33 mouse cellular contexts compared by ENCODE assay signal in genomic region chr14:54940176-54940530, GRCm38 (mm10). TPM values are rescaled to one million over a fixed set of nuclear protein-coding genes. Genes with fewer than 3 reads are reported as not detected.
DNase-seq lines count a peak whose midpoint lies in the region; ATAC-seq and TF ChIP-seq lines count a peak whose summit lies in the region.
"Had no signal": no experiment of that assay in that cellular context is flagged by ENCODE, and none has a peak within 500 bp of the region (broad histone marks: within the 10 kb centered on the region; RNA-seq: fewer than 3 reads in every experiment).

No protein-coding gene starts in this region.

- H3K36me3 ChIP-seq in heart, embryonic 12.5 days = peaks cover 43% of the 10 kb centered on the region
- H3K36me3 ChIP-seq in heart, postnatal 0 days (replicated peaks; ENCODE audit: control insufficient read depth, insufficient read depth, low read length) = peaks cover 49% of the 10 kb centered on the region
- no peaks in the 10 kb centered on the region for H3K36me3 ChIP-seq in kidney, embryonic 15.5 days
- H3K36me3 ChIP-seq in kidney, embryonic 14.5 days (ENCODE audit: control insufficient read depth, insufficient read depth, low read length) = no peaks in the 10 kb centered on the region
- H3K36me3 ChIP-seq: G1E; hindbrain, embryonic 13.5 days; limb, embryonic 12.5 days; liver, embryonic 15.5 days; midbrain, embryonic 13.5 days; neural tube, embryonic 13.5 days had no signal

- peak overlapping the region; percentile 62 for H3K27ac ChIP-seq in heart, embryonic 12.5 days (ENCODE audit: poor library complexity, severe bottlenecking)
- H3K27ac ChIP-seq in heart, postnatal 0 days (ENCODE audit: low read depth) = peak overlapping the region; percentile 72
- peak overlapping the region; percentile 37; the same call in 1 of the 2 replicates for H3K27ac ChIP-seq in kidney, embryonic 15.5 days
- no peak overlapping the region for H3K27ac ChIP-seq in kidney, embryonic 14.5 days (ENCODE audit: low read depth, low read length)
- H3K27ac ChIP-seq: forebrain, embryonic 13.5 days; hindbrain, embryonic 13.5 days; layer of hippocampus, adult 2 months; left cerebral cortex, adult 2 months; limb, embryonic 12.5 days; liver, embryonic 15.5 days; midbrain, embryonic 13.5 days; neural tube, embryonic 13.5 days; stomach, postnatal 0 days had no signal

- peaks cover 12% of the 10 kb centered on the region for H3K4me1 ChIP-seq in heart, embryonic 12.5 days (replicated peaks)
- no peaks in the 10 kb centered on the region for H3K4me1 ChIP-seq in heart, postnatal 0 days (ENCODE audit: control insufficient read depth, insufficient read depth)
- peaks cover 29% of the 10 kb centered on the region for H3K4me1 ChIP-seq in kidney, embryonic 15.5 days
- H3K4me1 ChIP-seq in kidney, embryonic 14.5 days (ENCODE audit: control insufficient read depth, insufficient read depth, low read length) = peaks cover 17% of the 10 kb centered on the region
- H3K4me1 ChIP-seq: liver, embryonic 15.5 days had no signal

- intact Hi-C loops in heart, postnatal 25 days (cut with DNase I) = loop anchor here (2.0 kb wide), 1 partner anchor 75 kb away; the partner anchor contains the start of gene Ngdn

- H3K9me3 ChIP-seq in heart, embryonic 12.5 days (replicated peaks) = no peaks in the 10 kb centered on the region
- H3K9me3 ChIP-seq in heart, postnatal 0 days (replicated peaks; ENCODE audit: control insufficient read depth, low read length) = no peaks in the 10 kb centered on the region
- no peaks in the 10 kb centered on the region for H3K9me3 ChIP-seq in kidney, embryonic 15.5 days (replicated peaks)
- no peaks in the 10 kb centered on the region for H3K9me3 ChIP-seq in kidney, embryonic 14.5 days (ENCODE audit: control insufficient read depth, low read length)
- H3K9me3 ChIP-seq: forebrain, embryonic 13.5 days; G1E; hindbrain, embryonic 13.5 days; limb, embryonic 12.5 days; liver, embryonic 15.5 days; megakaryocyte, embryonic 14.5 days; midbrain, embryonic 13.5 days; neural tube, embryonic 13.5 days had no signal

- TF ChIP-seq EP300 in heart, postnatal 0 days (IDR thresholded peaks at IDR 0.05; ENCODE audit: low read depth) = no peak

- H3K4me2 ChIP-seq in heart, embryonic 12.5 days = no peak overlapping the region
- no peak overlapping the region for H3K4me2 ChIP-seq in heart, postnatal 0 days (ENCODE audit: low read depth, low read length)
- no peak overlapping the region for H3K4me2 ChIP-seq in kidney, embryonic 15.5 days
- H3K4me2 ChIP-seq in kidney, embryonic 14.5 days (replicated peaks; ENCODE audit: low read depth, low read length) = no peak overlapping the region
- H3K4me2 ChIP-seq: forebrain, embryonic 13.5 days; hindbrain, embryonic 13.5 days; limb, embryonic 12.5 days; liver, embryonic 15.5 days; lung, embryonic 14.5 days; midbrain, embryonic 13.5 days; neural tube, embryonic 13.5 days had no signal

- H3K9ac ChIP-seq in heart, embryonic 12.5 days = no peak overlapping the region
- H3K9ac ChIP-seq in heart, postnatal 0 days (replicated peaks; ENCODE audit: low read depth, low read length) = no peak overlapping the region
- H3K9ac ChIP-seq in kidney, embryonic 15.5 days = no peak overlapping the region
- H3K9ac ChIP-seq in kidney, embryonic 14.5 days (ENCODE audit: low read depth, low read length) = no peak overlapping the region
- H3K9ac ChIP-seq: forebrain, embryonic 13.5 days; hindbrain, embryonic 13.5 days; limb, embryonic 12.5 days; liver, embryonic 15.5 days; lung, embryonic 14.5 days; midbrain, embryonic 13.5 days; neural tube, embryonic 13.5 days had no signal

- DNase-seq in heart, adult 8-10 months (ENCODE audit: low spot score) = no peak
- no peak for DNase-seq in heart, postnatal 0 days (ENCODE audit: low spot score)
- no peak for DNase-seq in heart, postnatal 25 days (ENCODE audit: low spot score)
- no peak for DNase-seq in adrenal gland, postnatal 4 days (ENCODE audit: low spot score in 2 of 2)
- DNase-seq: cerebellum, adult 9-10 months; gastrocnemius, postnatal 10 days; lung, embryonic 14.5 days; right cerebral cortex, postnatal 4 days; thymus, adult 18-20 months; thymus, postnatal 25 days had no signal

- ATAC-seq in heart, embryonic 12.5 days (ENCODE audit: insufficient number of reproducible peaks, low FRiP score) = no peak
- ATAC-seq in heart, postnatal 0 days (ENCODE audit: insufficient read depth, low read depth) = 0 out of 2 replicates have a peak, but pooled peaks have one; percentile 0
- ATAC-seq in kidney, embryonic 15.5 days (replicated peaks; ENCODE audit: low FRiP score) = no peak
- ATAC-seq in kidney, embryonic 14.5 days (ENCODE audit: low FRiP score, low TSS enrichment) = no peak
- ATAC-seq: midbrain, embryonic 13.5 days had no signal

- WGBS in heart, embryonic 12.5 days = 53% methylated on average over 3 of the region's 3 CpGs
- 42% methylated on average over 3 of the region's 3 CpGs for WGBS in heart, postnatal 0 days
- 73% methylated on average over 3 of the region's 3 CpGs for WGBS in kidney, embryonic 15.5 days
- 74% methylated on average over 3 of the region's 3 CpGs for WGBS in kidney, embryonic 14.5 days

- no peak overlapping the region for H3K4me3 ChIP-seq in heart, embryonic 12.5 days
- no peak overlapping the region for H3K4me3 ChIP-seq in heart, postnatal 0 days (ENCODE audit: low read depth, low read length)
- no peak overlapping the region for H3K4me3 ChIP-seq in kidney, embryonic 15.5 days (replicated peaks)
- no peak overlapping the region for H3K4me3 ChIP-seq in kidney, embryonic 14.5 days (ENCODE audit: low read length)
- H3K4me3 ChIP-seq: forebrain, embryonic 13.5 days; hindbrain, embryonic 13.5 days; layer of hippocampus, adult 2 months; left cerebral cortex, adult 2 months; limb, embryonic 12.5 days; liver, embryonic 15.5 days; megakaryocyte, embryonic 14.5 days; midbrain, embryonic 13.5 days; neural tube, embryonic 13.5 days had no signal

- TF ChIP-seq CTCF in heart, postnatal 0 days (IDR thresholded peaks at IDR 0.05; ENCODE audit: low read depth) = no peak

- H3K27me3 ChIP-seq in heart, embryonic 12.5 days (replicated peaks) = peaks cover 7% of the 10 kb centered on the region; the same call in 1 of the 2 replicates
- no peaks in the 10 kb centered on the region for H3K27me3 ChIP-seq in heart, postnatal 0 days (ENCODE audit: control insufficient read depth, insufficient read depth, low read length)
- H3K27me3 ChIP-seq in kidney, embryonic 15.5 days = no peaks in the 10 kb centered on the region
- no peaks in the 10 kb centered on the region for H3K27me3 ChIP-seq in kidney, embryonic 14.5 days (ENCODE audit: control insufficient read depth, insufficient read depth, low read length)
- H3K27me3 ChIP-seq: forebrain, embryonic 13.5 days; limb, embryonic 12.5 days; midbrain, embryonic 13.5 days; neural tube, embryonic 13.5 days had no signal

RNA-seq across cellular contexts. Expression of gene Cmtm5, which starts 4.1 kb away (rescaled TPM):
- 0.57 and 0.89 TPM in 2 replicates for polyA plus RNA-seq in heart, embryonic 12.5 days (2016; fragmentation: Nextera tagmentation; extraction: Ambion mirVana)
- total RNA-seq in heart, adult 8-10 months (2022) = 1 to 10 TPM in 1 of 4 experiments, under 1 TPM in 1, not detected in 2; 0.41 to 1.2 TPM
- 3.1 and 8.1 TPM in 2 replicates for total RNA-seq in heart, postnatal 0 days (2014; rRNA removed; ENCODE audit: low replicate concordance)
- polyA plus RNA-seq in heart, postnatal 0 days (2015; fragmentation: Nextera tagmentation; extraction: Ambion mirVana) = 0.34 and 0.85 TPM in 2 replicates
- total RNA-seq in heart, postnatal 25 days (2021) = under 1 TPM; 0.29 to 0.36 TPM
- 0.96 and 2.0 TPM in 2 replicates for polyA plus RNA-seq in kidney, embryonic 15.5 days (2015; fragmentation: Nextera tagmentation; extraction: Ambion mirVana)
- 0.89 and 3.3 TPM in 2 replicates for polyA plus RNA-seq in kidney, embryonic 14.5 days (2014; fragmentation: Nextera tagmentation; extraction: Ambion mirVana)
- total RNA-seq in adrenal gland, postnatal 4 days (2021) = 1 to 10 TPM; 2.4 to 3.8 TPM
- total RNA-seq: G1E; liver, adult 2 months had no signal
- polyA plus RNA-seq: G1E; liver, adult 2 months had no signal

RNA-seq across cellular contexts. Expression of gene Il25, which starts 7.7 kb away (rescaled TPM):
- polyA plus RNA-seq in heart, embryonic 12.5 days (2016; fragmentation: Nextera tagmentation; extraction: Ambion mirVana) = not detected in 2 replicates
- total RNA-seq in heart, adult 8-10 months (2022) = not detected
- not detected in 2 replicates for total RNA-seq in heart, postnatal 0 days (2014; rRNA removed; ENCODE audit: low replicate concordance)
- polyA plus RNA-seq in heart, postnatal 0 days (2015; fragmentation: Nextera tagmentation; extraction: Ambion mirVana) = 0.11 TPM in 1 of 2 replicates, not detected in the other
- not detected for total RNA-seq in heart, postnatal 25 days (2021)
- not detected in 2 replicates for polyA plus RNA-seq in kidney, embryonic 15.5 days (2015; fragmentation: Nextera tagmentation; extraction: Ambion mirVana)
- polyA plus RNA-seq in kidney, embryonic 14.5 days (2014; fragmentation: Nextera tagmentation; extraction: Ambion mirVana) = 0.24 TPM in 1 of 2 replicates, not detected in the other
- total RNA-seq in adrenal gland, postnatal 4 days (2021) = not detected
- total RNA-seq: adrenal gland, adult 8-10 months; G1E; gastrocnemius, postnatal 10 days; heart, postnatal 36 days; layer of hippocampus, adult 2 months; layer of hippocampus, postnatal 14 days; left cerebral cortex, adult 2 months; left cerebral cortex, postnatal 25 days; liver, adult 2 months had no signal
- polyA plus RNA-seq: embryonic facial prominence, embryonic 11.5 days; G1E; gonadal fat pad, adult 2 months; intestine, embryonic 16.5 days; limb, embryonic 12.5 days; liver, adult 2 months; liver, embryonic 15.5 days; lung, embryonic 14.5 days; spleen, adult 2 months had no signal

RNA-seq across cellular contexts. Expression of gene Efs, which starts 14.2 kb away (rescaled TPM):
- 15.0 and 16.7 TPM in 2 replicates for polyA plus RNA-seq in heart, embryonic 12.5 days (2016; fragmentation: Nextera tagmentation; extraction: Ambion mirVana)
- 1 to 10 TPM; 1.6 to 2.6 (median 2.2) TPM for total RNA-seq in heart, adult 8-10 months (2022)
- total RNA-seq in heart, postnatal 0 days (2014; rRNA removed; ENCODE audit: low replicate concordance) = 12.5 and 22.2 TPM in 2 replicates
- 3.9 and 4.1 TPM in 2 replicates for polyA plus RNA-seq in heart, postnatal 0 days (2015; fragmentation: Nextera tagmentation; extraction: Ambion mirVana)
- total RNA-seq in heart, postnatal 25 days (2021) = 1 to 10 TPM; 2.8 to 3.0 TPM
- 29.1 and 32.1 TPM in 2 replicates for polyA plus RNA-seq in kidney, embryonic 15.5 days (2015; fragmentation: Nextera tagmentation; extraction: Ambion mirVana)
- 26.2 and 33.8 TPM in 2 replicates for polyA plus RNA-seq in kidney, embryonic 14.5 days (2014; fragmentation: Nextera tagmentation; extraction: Ambion mirVana)
- 10 to 100 TPM; 13.2 to 13.9 TPM for total RNA-seq in adrenal gland, postnatal 4 days (2021)
- total RNA-seq: G1E had no signal
- polyA plus RNA-seq: G1E had no signal

RNA-seq across cellular contexts. Expression of gene Myh6, which starts 26.6 kb away (rescaled TPM):
- polyA plus RNA-seq in heart, embryonic 12.5 days (2016; fragmentation: Nextera tagmentation; extraction: Ambion mirVana) = 2,737 and 2,858 TPM in 2 replicates
- total RNA-seq in heart, adult 8-10 months (2022) = over 10,000 TPM; 18,156 to 23,973 (median 22,335) TPM
- 3,860 and 3,976 TPM in 2 replicates for total RNA-seq in heart, postnatal 0 days (2014; rRNA removed; ENCODE audit: low replicate concordance)
- polyA plus RNA-seq in heart, postnatal 0 days (2015; fragmentation: Nextera tagmentation; extraction: Ambion mirVana) = 8,242 and 9,737 TPM in 2 replicates
- over 10,000 TPM; 23,221 to 24,394 TPM for total RNA-seq in heart, postnatal 25 days (2021)
- polyA plus RNA-seq in kidney, embryonic 15.5 days (2015; fragmentation: Nextera tagmentation; extraction: Ambion mirVana) = 1.6 TPM in 2 replicates
- polyA plus RNA-seq in kidney, embryonic 14.5 days (2014; fragmentation: Nextera tagmentation; extraction: Ambion mirVana) = 0.30 and 0.54 TPM in 2 replicates
- total RNA-seq in adrenal gland, postnatal 4 days (2021) = 1 to 10 TPM in 1 of 2 experiments, under 1 TPM in 1; 0.81 to 4.9 TPM
- total RNA-seq: adrenal gland, adult 8-10 months; liver, adult 2 months had no signal
- polyA plus RNA-seq: gonadal fat pad, adult 2 months had no signal

RNA-seq across cellular contexts. Expression of gene Slc22a17, which starts 27.2 kb away (rescaled TPM):
- polyA plus RNA-seq in heart, embryonic 12.5 days (2016; fragmentation: Nextera tagmentation; extraction: Ambion mirVana) = 47.1 and 50.8 TPM in 2 replicates
- total RNA-seq in heart, adult 8-10 months (2022) = 1 to 10 TPM; 1.7 to 3.6 (median 2.6) TPM
- total RNA-seq in heart, postnatal 0 days (2014; rRNA removed; ENCODE audit: low replicate concordance) = 46.6 and 46.8 TPM in 2 replicates
- 22.3 and 22.7 TPM in 2 replicates for polyA plus RNA-seq in heart, postnatal 0 days (2015; fragmentation: Nextera tagmentation; extraction: Ambion mirVana)
- 1 to 10 TPM; 2.7 to 3.1 TPM for total RNA-seq in heart, postnatal 25 days (2021)
- polyA plus RNA-seq in kidney, embryonic 15.5 days (2015; fragmentation: Nextera tagmentation; extraction: Ambion mirVana) = 47.6 and 53.8 TPM in 2 replicates
- polyA plus RNA-seq in kidney, embryonic 14.5 days (2014; fragmentation: Nextera tagmentation; extraction: Ambion mirVana) = 41.0 and 58.9 TPM in 2 replicates
- total RNA-seq in adrenal gland, postnatal 4 days (2021) = 10 to 100 TPM; 63.7 to 68.4 TPM
